Mouse (Mus musculus): ENCODE measurements at regions not wholly inside any gene's neighbourhood (a gene's known extent, or its start where the extent isn't known, plus 50 kb on each side); places are given as distances from the start of the nearest gene placed in this dataset.

- no peak for TF ChIP-seq MAX (IDR thresholded peaks at IDR 0.05; ENCODE audit: low read length)
- no peak for TF ChIP-seq POLR2A (IDR thresholded peaks at IDR 0.05; ENCODE audit: control insufficient read depth in 1 of 2, insufficient read depth in 1 of 2, low read depth in 1 of 2, low read length in 2 of 2, poor library complexity in 1 of 2)
- TF ChIP-seq BHLHE40 (IDR thresholded peaks at IDR 0.05; ENCODE audit: borderline replicate concordance, low read depth, low read length) = no peak
- no peak for TF ChIP-seq ZMIZ1 (IDR thresholded peaks at IDR 0.05; ENCODE audit: low read depth, low read length)
- no peak for TF ChIP-seq UBTF (IDR thresholded peaks at IDR 0.05; ENCODE audit: borderline replicate concordance, insufficient read depth, low read depth, low read length)
- no peak for TF ChIP-seq MYC (IDR thresholded peaks at IDR 0.05; ENCODE audit: low read depth, low read length)
- TF ChIP-seq MXI1 (IDR thresholded peaks at IDR 0.05; ENCODE audit: low read depth, low read length) = no peak
Observed at GRCm38 (mm10) chr1:137929764-137930163, 245.7 kb downstream of the Ptprc start.

Measured in MEL (cell line).